Mouse (Mus musculus): ENCODE measurements at regions not wholly inside any gene's neighbourhood (a gene's known extent, or its start where the extent isn't known, plus 50 kb on each side); places are given as distances from the start of the nearest gene placed in this dataset.

DNA sequence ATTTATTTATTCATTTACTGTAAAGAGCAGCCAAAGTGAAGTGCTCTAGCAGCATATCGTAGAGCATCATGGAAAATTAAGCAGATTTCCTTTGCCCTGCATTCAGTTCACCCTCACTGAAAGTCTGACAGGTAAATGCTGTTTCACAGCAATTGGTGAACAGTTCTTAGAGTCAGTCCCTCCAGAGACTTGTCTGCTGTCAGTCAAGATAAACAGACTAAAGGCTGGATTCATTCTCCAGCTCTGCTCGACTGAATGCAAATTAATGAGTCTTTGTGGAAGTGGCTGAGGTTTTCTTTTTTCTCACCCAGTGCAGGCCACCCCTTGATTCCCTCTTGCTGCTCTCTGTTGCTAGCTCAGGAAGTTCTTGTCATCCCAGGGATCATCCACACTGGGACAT is 100.2 kb downstream of the Edn1 start:
- ATAC-seq (ENCODE audit: insufficient read depth), result no peak
- Histone ChIP-seq H3K4me3 (replicated peaks) (no peak overlapping the region), H3K9me3 (replicated peaks) (no peaks in the 10 kb centered on the region), H3K9ac (no peak overlapping the region), H3K27me3 (no peaks in the 10 kb centered on the region), H3K4me1 (replicated peaks) (no peaks in the 10 kb centered on the region), H3K4me2 (no peak overlapping the region), H3K36me3 (replicated peaks) (no peaks in the 10 kb centered on the region), H3K27ac (replicated peaks) (no peak overlapping the region)
- 37% methylated on average over 2 of the region's 2 CpGs for WGBS (ENCODE audit: insufficient replicate concordance)

DNA sequence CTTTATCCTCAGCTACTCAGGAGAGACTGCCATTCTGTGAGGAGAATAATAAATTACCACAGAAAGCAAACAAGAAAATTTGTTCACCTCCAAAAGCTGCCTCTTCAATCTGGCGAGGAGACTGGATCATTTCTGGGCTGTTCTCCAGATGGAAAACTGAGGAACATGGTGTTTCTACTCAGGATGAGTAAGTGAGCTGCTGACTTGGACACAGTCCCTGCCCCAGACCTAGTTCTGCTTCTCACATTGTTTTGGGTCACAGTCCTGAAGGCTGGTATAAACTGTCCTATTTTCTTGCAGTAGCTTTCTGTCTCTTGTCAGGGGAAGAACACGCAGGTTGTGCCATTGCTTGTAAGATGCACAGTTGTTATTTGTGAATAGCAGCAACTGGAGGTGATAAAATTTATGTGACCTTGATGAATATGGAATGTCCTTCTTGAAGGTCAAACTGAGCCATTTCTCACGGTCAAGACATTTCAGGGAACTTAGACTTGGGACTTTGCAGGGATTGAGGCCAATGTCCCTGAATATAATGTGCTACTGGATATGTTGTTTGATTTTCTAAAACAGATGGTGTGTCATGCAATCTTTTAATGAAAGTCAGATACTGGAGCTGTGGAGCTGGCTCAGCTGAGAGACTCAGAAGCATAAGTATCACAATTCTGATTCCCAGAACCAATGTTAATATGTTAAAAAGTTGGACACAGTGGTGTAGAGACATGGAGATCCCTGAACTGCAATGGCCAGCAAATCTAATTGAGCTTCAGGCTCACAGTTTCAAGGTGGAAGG is 102.2 kb downstream of the Edn1 start:
- Histone ChIP-seq H3K4me1 (replicated peaks) (no peaks in the 10 kb centered on the region), H3K4me2 (no peak overlapping the region), H3K36me3 (replicated peaks) (no peaks in the 10 kb centered on the region), H3K27me3 (no peaks in the 10 kb centered on the region), H3K27ac (replicated peaks) (no peak overlapping the region), H3K9me3 (replicated peaks) (no peaks in the 10 kb centered on the region), H3K4me3 (replicated peaks) (no peak overlapping the region), H3K9ac (no peak overlapping the region)
- 51% methylated on average over 3 of the region's 3 CpGs for WGBS (ENCODE audit: insufficient replicate concordance)
- no peak for ATAC-seq (ENCODE audit: insufficient read depth)

DNA sequence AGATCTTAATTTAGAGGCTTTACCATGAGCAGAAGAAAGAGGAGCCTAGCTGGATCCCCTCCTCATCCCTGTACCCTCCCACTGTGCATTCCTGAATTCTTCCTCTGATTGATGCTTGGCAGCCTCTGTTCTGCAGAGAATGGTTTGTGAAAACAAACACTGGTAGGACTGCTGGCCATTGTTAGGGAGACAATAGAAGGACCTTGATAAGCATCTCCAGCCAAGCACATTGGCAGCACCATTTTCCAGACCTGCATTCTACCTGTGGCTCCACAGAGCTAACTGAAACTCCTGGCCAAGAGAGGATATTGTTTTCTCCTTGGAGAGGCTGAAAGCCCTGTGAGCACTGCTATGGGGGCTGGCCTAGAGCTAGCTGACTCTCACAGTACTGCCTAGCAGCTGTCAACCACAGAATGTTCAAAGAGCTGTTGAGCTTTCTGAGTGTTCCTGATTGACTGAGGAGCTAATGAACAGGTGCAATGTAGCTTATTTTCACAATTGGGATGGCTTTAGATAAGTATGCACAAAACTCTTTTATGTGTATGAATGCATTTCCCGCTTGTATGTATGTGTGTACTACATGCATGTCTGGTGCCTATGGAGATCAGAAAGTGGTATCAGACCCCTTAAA is 111.5 kb downstream of the Edn1 start:
- no peaks in the 10 kb centered on the region for H3K36me3 ChIP-seq (replicated peaks)
- no peak overlapping the region for H3K9ac ChIP-seq
- no peaks in the 10 kb centered on the region for H3K27me3 ChIP-seq
- H3K4me1 ChIP-seq (replicated peaks), result no peaks in the 10 kb centered on the region
- no peak overlapping the region for H3K27ac ChIP-seq (replicated peaks)
- no peak overlapping the region for H3K4me3 ChIP-seq (replicated peaks)
- ATAC-seq (ENCODE audit: insufficient read depth), result no peak
- H3K4me2 ChIP-seq, result no peak overlapping the region
- no peaks in the 10 kb centered on the region for H3K9me3 ChIP-seq (replicated peaks)
- WGBS (ENCODE audit: insufficient replicate concordance), result 74% methylated on average over 1 of the region's 1 CpGs

DNA sequence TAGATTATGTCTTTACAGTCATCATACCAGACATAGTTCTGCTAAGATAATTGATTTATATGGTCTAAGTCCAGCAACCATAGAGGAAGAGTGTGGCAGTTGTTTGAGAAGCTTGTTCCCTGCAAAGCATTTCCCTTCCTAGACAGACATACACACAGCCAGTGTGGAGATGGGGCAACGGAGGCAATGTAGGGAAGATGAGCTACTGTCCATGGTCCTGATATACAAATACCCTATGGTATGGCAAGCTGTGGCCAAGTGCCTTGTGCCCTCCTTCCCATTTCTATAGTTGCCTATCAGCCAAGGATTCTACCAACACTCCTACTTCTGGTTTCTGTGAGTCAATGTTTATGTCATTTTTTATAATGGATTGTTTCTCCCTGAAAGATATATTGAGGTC is 145.6 kb downstream of the Edn1 start:
- no peak overlapping the region for H3K9ac ChIP-seq
- no peaks in the 10 kb centered on the region for H3K4me1 ChIP-seq (replicated peaks)
- H3K4me2 ChIP-seq, result no peak overlapping the region
- H3K36me3 ChIP-seq (replicated peaks), result no peaks in the 10 kb centered on the region
- H3K27me3 ChIP-seq, result no peaks in the 10 kb centered on the region
- WGBS (ENCODE audit: insufficient replicate concordance), result 9% methylated on average over 1 of the region's 1 CpGs
- ATAC-seq (ENCODE audit: insufficient read depth), result no peak
- no peaks in the 10 kb centered on the region for H3K9me3 ChIP-seq (replicated peaks)
- H3K4me3 ChIP-seq (replicated peaks), result no peak overlapping the region
- H3K27ac ChIP-seq (replicated peaks), result no peak overlapping the region

DNA sequence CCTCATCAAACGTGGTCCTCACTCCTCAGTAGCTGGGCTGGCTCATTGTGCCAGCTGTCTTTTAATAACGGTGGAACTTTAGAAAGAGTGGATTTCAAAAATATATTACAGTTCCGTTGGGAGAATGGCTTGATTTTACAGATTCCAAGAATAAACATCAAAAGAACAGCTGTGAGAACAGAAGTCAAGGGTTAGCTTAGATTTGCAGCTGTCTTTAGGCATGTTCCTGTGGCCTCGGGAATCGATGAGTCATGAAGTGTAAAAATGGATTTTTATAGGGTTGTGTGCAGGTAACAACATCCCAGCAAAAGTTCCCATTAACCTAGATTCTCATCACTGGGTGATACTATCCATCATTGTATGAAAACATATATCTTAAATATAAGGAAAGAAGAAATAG is 152.4 kb downstream of the Edn1 start:
- H3K4me3 ChIP-seq (replicated peaks), result no peak overlapping the region

DNA sequence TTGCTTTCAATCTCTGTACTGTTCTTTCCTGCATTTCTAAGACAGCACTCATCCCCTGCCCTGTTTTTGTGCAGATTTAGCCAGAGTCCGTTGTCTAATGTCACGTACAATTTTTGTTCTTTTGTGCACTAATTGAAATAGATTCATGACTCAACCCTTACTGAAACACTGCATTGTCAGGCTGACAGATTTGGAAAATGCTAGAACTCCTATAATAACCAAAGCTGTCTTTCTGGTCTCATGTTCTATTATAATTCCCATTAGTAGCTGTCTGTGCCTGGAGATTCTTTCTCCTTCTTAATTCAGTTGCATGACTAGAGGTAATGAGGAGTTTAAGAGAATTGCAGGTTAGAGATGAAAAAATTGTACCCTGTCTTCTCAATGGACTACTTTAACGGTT is 158.6 kb downstream of the Edn1 start:
- WGBS (ENCODE audit: insufficient replicate concordance), result 61% methylated on average over 3 of the region's 3 CpGs
- no peak for ATAC-seq (ENCODE audit: insufficient read depth)

More for the DNA sequence above, 152.4 kb downstream of the Edn1 start:
- no peak overlapping the region for H3K27ac ChIP-seq (replicated peaks)
- no peaks in the 10 kb centered on the region for H3K9me3 ChIP-seq (replicated peaks)
- no peak overlapping the region for H3K4me2 ChIP-seq
- H3K4me1 ChIP-seq (replicated peaks), result no peaks in the 10 kb centered on the region
- H3K27me3 ChIP-seq, result no peaks in the 10 kb centered on the region
- H3K36me3 ChIP-seq (replicated peaks), result no peaks in the 10 kb centered on the region
- H3K9ac ChIP-seq, result no peak overlapping the region
- ATAC-seq (ENCODE audit: insufficient read depth), result no peak
- 53% methylated on average over 5 of the region's 5 CpGs for WGBS (ENCODE audit: insufficient replicate concordance)

DNA sequence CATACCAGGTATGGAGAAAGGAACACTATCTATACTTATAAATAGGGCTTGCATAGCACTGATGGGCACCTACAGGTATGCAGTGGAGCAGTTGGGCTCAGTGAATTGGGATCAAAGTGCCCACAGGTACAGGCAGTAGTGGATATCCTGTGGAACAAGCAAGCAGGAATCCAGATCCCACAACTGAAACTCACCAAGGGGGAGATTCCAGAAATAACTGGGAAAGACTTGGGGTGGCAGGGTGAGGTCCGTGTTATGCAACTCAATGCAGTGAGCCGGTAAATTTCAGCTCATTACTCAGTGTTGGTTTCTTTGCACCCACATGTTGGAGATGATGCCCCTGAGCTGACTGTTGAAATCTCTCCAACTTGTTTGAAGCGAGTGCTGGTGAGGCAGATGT is 177.5 kb downstream of the Edn1 start:
- ATAC-seq (ENCODE audit: insufficient read depth), result no peak
- Histone ChIP-seq H3K9ac (no peak overlapping the region), H3K4me1 (replicated peaks) (no peaks in the 10 kb centered on the region), H3K9me3 (replicated peaks) (no peaks in the 10 kb centered on the region), H3K36me3 (replicated peaks) (no peaks in the 10 kb centered on the region), H3K27me3 (no peaks in the 10 kb centered on the region), H3K4me2 (no peak overlapping the region), H3K4me3 (replicated peaks) (no peak overlapping the region), H3K27ac (replicated peaks) (no peak overlapping the region)
- 47% methylated on average over 3 of the region's 3 CpGs for WGBS (ENCODE audit: insufficient replicate concordance)

More for the DNA sequence above, 158.6 kb downstream of the Edn1 start:
- Histone ChIP-seq H3K9ac (no peak overlapping the region), H3K9me3 (replicated peaks) (no peaks in the 10 kb centered on the region), H3K27me3 (no peaks in the 10 kb centered on the region), H3K36me3 (replicated peaks) (no peaks in the 10 kb centered on the region), H3K4me2 (no peak overlapping the region), H3K4me3 (replicated peaks) (no peak overlapping the region), H3K27ac (replicated peaks) (no peak overlapping the region), H3K4me1 (replicated peaks) (no peaks in the 10 kb centered on the region)

DNA sequence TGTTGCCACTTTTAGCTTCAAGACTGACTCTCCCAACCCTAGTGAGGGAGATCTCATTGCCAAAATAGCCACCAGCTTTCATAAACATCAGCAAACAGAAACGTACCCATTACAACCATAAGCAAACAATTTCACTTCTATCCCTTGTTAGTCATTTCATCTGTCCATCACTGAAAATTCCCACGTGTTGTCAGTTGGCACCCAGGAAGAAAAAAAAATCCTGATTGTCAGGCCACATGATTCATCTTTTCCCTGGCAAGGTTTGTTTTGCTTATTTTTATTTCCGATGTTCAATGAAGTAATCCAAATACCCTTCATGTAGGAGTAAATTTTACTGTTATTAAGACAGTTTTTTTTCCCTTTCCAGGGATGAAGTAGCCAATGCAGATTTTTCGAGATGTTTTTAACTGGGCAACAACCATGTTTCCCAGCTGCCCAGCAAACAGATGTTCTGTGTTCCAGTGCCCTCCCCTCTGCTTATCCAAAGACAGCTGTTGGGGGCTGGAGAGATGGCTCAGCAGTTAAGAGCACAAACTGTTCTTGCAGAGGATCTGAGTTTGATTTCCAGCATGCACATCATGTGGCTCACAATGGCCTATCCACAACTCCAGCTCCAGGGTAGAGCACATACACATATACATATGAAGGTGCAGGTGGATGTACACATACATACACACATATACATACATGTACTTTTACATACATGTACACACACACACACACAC is 189.3 kb upstream of the Phactr1 start:
- Histone ChIP-seq H3K9me3 (replicated peaks) (no peaks in the 10 kb centered on the region), H3K4me3 (replicated peaks) (no peak overlapping the region), H3K9ac (no peak overlapping the region), H3K4me1 (replicated peaks) (no peaks in the 10 kb centered on the region), H3K36me3 (replicated peaks) (no peaks in the 10 kb centered on the region), H3K4me2 (no peak overlapping the region), H3K27ac (replicated peaks) (no peak overlapping the region), H3K27me3 (no peaks in the 10 kb centered on the region)
- ATAC-seq (ENCODE audit: insufficient read depth), result no peak
- WGBS (ENCODE audit: insufficient replicate concordance), result 58% methylated on average over 4 of the region's 4 CpGs

DNA sequence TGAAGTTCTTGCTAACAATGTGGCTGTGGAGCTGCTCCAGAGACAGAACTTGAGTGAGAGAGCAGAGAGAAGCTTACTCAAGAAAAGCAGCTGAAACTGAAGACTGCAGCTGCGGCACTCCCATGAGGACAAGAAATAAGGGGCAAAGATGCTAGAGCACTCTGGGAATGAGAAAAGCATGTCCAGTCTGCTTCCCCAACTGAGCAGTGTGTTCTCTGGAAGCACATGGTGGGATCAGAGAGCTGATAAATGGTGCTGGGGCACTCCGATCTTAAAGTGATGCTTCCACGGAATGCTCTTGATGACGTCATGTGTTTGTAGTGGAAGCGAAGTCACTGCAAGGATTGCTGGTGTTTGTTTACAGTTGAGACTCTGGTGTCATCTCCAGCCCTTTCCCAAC is 186.1 kb upstream of the Phactr1 start:
- no peak for ATAC-seq (ENCODE audit: insufficient read depth)
- H3K4me3 ChIP-seq (replicated peaks), result no peak overlapping the region
- H3K4me2 ChIP-seq, result no peak overlapping the region

DNA sequence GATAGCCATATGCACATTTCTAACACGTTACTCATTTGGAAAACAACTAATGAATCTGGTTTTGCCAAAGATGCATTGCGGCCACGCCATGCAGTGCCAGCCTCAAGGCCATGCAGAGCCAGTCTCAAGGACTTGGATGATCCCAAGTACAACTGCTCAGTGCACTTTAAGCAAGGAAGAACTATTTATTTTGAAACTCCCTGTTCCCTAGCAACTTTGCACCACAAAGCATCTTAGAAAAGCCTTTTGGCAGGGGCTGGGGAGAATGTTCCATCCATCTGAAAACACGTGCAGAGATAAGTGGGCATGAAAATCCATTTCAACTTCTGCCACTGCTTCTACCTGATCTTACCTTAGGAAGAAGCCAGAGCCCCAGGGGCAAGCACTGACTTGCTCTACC is 182.1 kb upstream of the Phactr1 start:
- Histone ChIP-seq H3K36me3 (replicated peaks) (no peaks in the 10 kb centered on the region), H3K4me2 (no peak overlapping the region), H3K4me1 (replicated peaks) (no peaks in the 10 kb centered on the region), H3K4me3 (replicated peaks) (no peak overlapping the region), H3K27me3 (no peaks in the 10 kb centered on the region), H3K9me3 (replicated peaks) (no peaks in the 10 kb centered on the region), H3K27ac (replicated peaks) (no peak overlapping the region), H3K9ac (no peak overlapping the region)
- ATAC-seq (ENCODE audit: insufficient read depth), result no peak
- 58% methylated on average over 4 of the region's 4 CpGs for WGBS (ENCODE audit: insufficient replicate concordance)

More for the DNA sequence above, 186.1 kb upstream of the Phactr1 start:
- Histone ChIP-seq H3K9ac (no peak overlapping the region), H3K9me3 (replicated peaks) (no peaks in the 10 kb centered on the region), H3K27ac (replicated peaks) (no peak overlapping the region), H3K27me3 (no peaks in the 10 kb centered on the region), H3K36me3 (replicated peaks) (no peaks in the 10 kb centered on the region), H3K4me1 (replicated peaks) (no peaks in the 10 kb centered on the region)
- 68% methylated on average over 5 of the region's 5 CpGs for WGBS (ENCODE audit: insufficient replicate concordance)

DNA sequence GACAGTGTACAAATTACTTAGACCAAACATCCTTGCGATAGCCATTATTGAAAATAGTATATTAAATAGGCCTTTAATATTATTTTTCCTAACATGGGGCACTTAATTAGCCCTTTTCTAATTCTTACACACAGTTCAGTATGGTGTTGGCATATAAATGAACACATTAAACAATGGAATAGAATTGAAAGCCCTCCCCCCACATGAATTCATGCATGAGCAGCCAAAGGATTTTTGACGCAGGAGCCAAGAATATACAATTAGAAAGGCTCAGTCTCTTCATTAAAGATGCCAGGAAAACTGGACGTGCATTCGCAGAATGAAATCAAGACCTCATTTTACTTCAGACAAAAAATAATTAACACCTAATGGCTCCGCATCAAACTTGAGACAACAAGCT is 172.9 kb upstream of the Phactr1 start:
- Histone ChIP-seq H3K36me3 (replicated peaks) (no peaks in the 10 kb centered on the region), H3K9me3 (replicated peaks) (no peaks in the 10 kb centered on the region), H3K4me2 (no peak overlapping the region), H3K4me1 (replicated peaks) (no peaks in the 10 kb centered on the region), H3K9ac (no peak overlapping the region), H3K27me3 (no peaks in the 10 kb centered on the region), H3K4me3 (replicated peaks) (no peak overlapping the region), H3K27ac (replicated peaks) (no peak overlapping the region)
- ATAC-seq (ENCODE audit: insufficient read depth), result no peak
- 76% methylated on average over 5 of the region's 5 CpGs for WGBS (ENCODE audit: insufficient replicate concordance)

Measured in liver, embryonic 15.5 days (tissue).